Mouse (Mus musculus) MEL (cell line): ENCODE results near the gene E330021D16Rik.

ENCODE experiments used
- CTCF ChIP-seq, 3 experiments: IDR thresholded peaks in 2 of 3; conservative IDR thresholded peaks in 1 of 3; 2 replicates each; pipeline ENCODE4 v1.5.1; 2011 to 2012; ENCODE audit warnings: low read length in 3 of 3, low read depth in 2 of 3, mild to moderate bottlenecking in 2 of 3, improper control_type of control experiment in 1 of 3, inconsistent platforms in 1 of 3, mixed read lengths in 1 of 3, moderate library complexity in 1 of 3; ENCODE audit not compliant: control insufficient read depth in 1 of 3, insufficient read depth in 1 of 3, poor library complexity in 1 of 3, severe bottlenecking in 1 of 3
- POLR2A ChIP-seq, 2 experiments: IDR thresholded peaks; 2 replicates each; pipeline ENCODE4 v1.6.1; 2011 to 2012; ENCODE audit warnings: low read length in 2 of 2, mild to moderate bottlenecking in 2 of 2, control low read depth in 1 of 2, improper control_type of control experiment in 1 of 2, low read depth in 1 of 2, moderate library complexity in 1 of 2; ENCODE audit not compliant: control insufficient read depth in 1 of 2, insufficient read depth in 1 of 2, poor library complexity in 1 of 2
- ZNF384 ChIP-seq: IDR thresholded peaks from 2 replicates; pipeline ENCODE4 v1.6.1; 2012; ENCODE audit warnings: low read depth, mild to moderate bottlenecking, inconsistent platforms, low read length, improper control_type of control experiment

- TF ChIP-seq CTCF (IDR thresholded peaks at IDR 0.05 in 2 of 3, conservative IDR thresholded peaks at IDR 0.05 in 1 of 3; ENCODE audit: control insufficient read depth in 1 of 3, insufficient read depth in 1 of 3, low read depth in 2 of 3, low read length in 3 of 3, poor library complexity in 1 of 3, severe bottlenecking in 1 of 3) (no peak), POLR2A (IDR thresholded peaks at IDR 0.05; ENCODE audit: control insufficient read depth in 1 of 2, insufficient read depth in 1 of 2, low read depth in 1 of 2, low read length in 2 of 2, poor library complexity in 1 of 2) (no peak), ZNF384 (no peak)
Observed at GRCm38 (mm10) chr6:136464121-136464621, 48.8 kb upstream of the E330021D16Rik start.
